Mouse (Mus musculus) olfactory bulb, adult 2 months (tissue): ENCODE measurements at regions not wholly inside any gene's neighbourhood (a gene's known extent, or its start where the extent isn't known, plus 50 kb on each side); places are given as distances from the start of the nearest gene placed in this dataset.

Source experiments
- CTCF ChIP-seq: fragments of 200-500 bp; IDR thresholded peaks from 2 replicates; pipeline ENCODE4 v1.5.1; 2012; ENCODE audit warnings: low read depth, mild to moderate bottlenecking, low read length, moderate library complexity; ENCODE audit not compliant: insufficient read depth
- POLR2A ChIP-seq: fragments of 200-500 bp; IDR thresholded peaks from 2 replicates; pipeline ENCODE4 v1.6.1; 2012; ENCODE audit warnings: mild to moderate bottlenecking, low read depth, low read length, moderate library complexity; ENCODE audit not compliant: insufficient read depth

DNA sequence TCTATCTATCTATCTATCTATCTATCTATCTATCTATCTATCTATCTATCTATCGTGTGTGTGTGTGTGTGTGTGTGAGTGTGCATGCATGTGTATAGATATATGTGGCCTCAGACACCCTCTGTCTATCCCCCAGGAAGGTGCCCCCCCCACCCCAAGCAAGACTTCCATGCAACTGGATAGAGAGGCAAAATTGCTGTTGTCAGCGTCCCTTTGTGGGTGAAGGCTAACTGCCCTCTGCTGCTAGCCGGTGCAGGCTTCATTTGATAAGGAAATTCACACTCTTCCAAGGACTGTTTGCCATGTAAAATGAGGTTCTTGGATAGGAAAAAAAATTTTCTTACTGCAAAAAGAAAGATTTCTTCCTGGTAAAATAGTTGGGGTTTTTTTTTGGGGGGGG is 139.4 kb downstream of the Mtx2 start:
- TF ChIP-seq CTCF (no peak), POLR2A (no peak)
